Mouse (Mus musculus) erythroblast, embryonic 14.5 days (primary cell): Measurements from ENCODE around the gene Mgat5b. TPM values are rescaled to one million over a fixed set of nuclear protein-coding genes. Genes with fewer than 3 reads are reported as not detected.

Experiments
- H3K27me3 ChIP-seq: 2 replicates; pipeline ENCODE4 v1.6.1; 2012; ENCODE audit warnings: inconsistent platforms; ENCODE audit not compliant: control insufficient read depth
- H3K36me3 ChIP-seq: 2 replicates; pipeline ENCODE4 v1.6.1; 2012; ENCODE audit warnings: mild to moderate bottlenecking, inconsistent platforms; ENCODE audit not compliant: control insufficient read depth
- H3K4me1 ChIP-seq: 2 replicates; pipeline ENCODE4 v1.6.1; 2012; ENCODE audit warnings: inconsistent platforms; ENCODE audit not compliant: control insufficient read depth
- H3K4me3 ChIP-seq: replicated peaks from 2 replicates; pipeline ENCODE3; 2012; ENCODE audit warnings: moderate library complexity, mild to moderate bottlenecking, inconsistent platforms
- H3K9me3 ChIP-seq: 2 replicates; pipeline ENCODE4 v1.6.1; 2012; ENCODE audit warnings: low read length, inconsistent platforms, mixed read lengths; ENCODE audit not compliant: control insufficient read depth
- GATA1 ChIP-seq: IDR thresholded peaks from 2 replicates; pipeline ENCODE4 v1.6.1; 2012; ENCODE audit warnings: low read length, inconsistent platforms, mixed read lengths
- TAL1 ChIP-seq: IDR thresholded peaks from 3 replicates; pipeline ENCODE4 v1.6.1; 2012; ENCODE audit warnings: low read length, inconsistent platforms, mixed read lengths
- polyA plus RNA-seq: library from polyadenylated mRNA; stranded (reverse); fragments of >175 nt; gene quantifications from 2 replicates; pipeline ENCODE4 v1.2.3, GENCODE M21; 2012

The Mgat5b gene
- 0.02 TPM in 1 of 2 replicates, not detected in the other for polyA plus RNA-seq

- H3K4me3 ChIP-seq, result no peak within 1 kb of the TSS
- H3K4me1 ChIP-seq, result no peaks in the 10 kb centered on the region; the same call in 1 of the 2 replicates
- H3K36me3 ChIP-seq, result no peaks in the 10 kb centered on the region
- H3K9me3 ChIP-seq, result no peaks in the 10 kb centered on the region; the same call in 1 of the 2 replicates
- H3K27me3 ChIP-seq, result peaks cover 72% of the 10 kb centered on the region
- TF ChIP-seq GATA1 (no peak), TAL1 (no peak)
Observed at GRCm38 (mm10) chr11:116918323-116919185, at the start of gene Mgat5b. TSS of gene Mgat5b (plus strand) at chr11:116918863.

DNA sequence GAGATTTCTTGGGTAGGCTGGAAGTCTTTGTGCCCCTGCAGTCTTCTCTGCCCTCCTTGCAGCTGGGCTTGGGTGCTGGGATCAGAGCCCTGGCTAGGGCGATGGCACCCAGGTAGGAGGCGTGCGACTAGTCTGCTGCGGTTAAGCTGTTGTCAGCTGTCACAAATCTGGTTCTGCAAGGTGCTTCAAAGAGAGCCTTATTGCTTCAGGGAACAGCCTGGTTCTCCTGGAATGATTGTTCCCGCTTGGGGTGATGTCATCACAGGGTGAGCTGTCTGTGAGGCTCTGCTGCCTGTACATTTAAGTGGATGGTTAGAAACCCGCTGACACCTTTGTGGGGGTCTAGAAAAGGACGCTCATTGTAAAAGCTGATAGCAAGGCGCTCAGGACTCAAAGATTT, 49.4 kb upstream of the Mgat5b start:
- Histone ChIP-seq H3K4me1 (peaks cover 2% of the 10 kb centered on the region), H3K27me3 (no peaks in the 10 kb centered on the region), H3K9me3 (no peaks in the 10 kb centered on the region), H3K36me3 (peaks cover 34% of the 10 kb centered on the region), H3K4me3 (no peak overlapping the region)
- TF ChIP-seq GATA1, result no peak
- TF ChIP-seq TAL1, result no peak

- Histone ChIP-seq H3K36me3 (peaks cover 37% of the 10 kb centered on the region), H3K4me1 (no peaks in the 10 kb centered on the region), H3K4me3 (no peak overlapping the region)
Observed at GRCm38 (mm10) chr11:116869641-116870040, 49.0 kb upstream of the Mgat5b start.

DNA sequence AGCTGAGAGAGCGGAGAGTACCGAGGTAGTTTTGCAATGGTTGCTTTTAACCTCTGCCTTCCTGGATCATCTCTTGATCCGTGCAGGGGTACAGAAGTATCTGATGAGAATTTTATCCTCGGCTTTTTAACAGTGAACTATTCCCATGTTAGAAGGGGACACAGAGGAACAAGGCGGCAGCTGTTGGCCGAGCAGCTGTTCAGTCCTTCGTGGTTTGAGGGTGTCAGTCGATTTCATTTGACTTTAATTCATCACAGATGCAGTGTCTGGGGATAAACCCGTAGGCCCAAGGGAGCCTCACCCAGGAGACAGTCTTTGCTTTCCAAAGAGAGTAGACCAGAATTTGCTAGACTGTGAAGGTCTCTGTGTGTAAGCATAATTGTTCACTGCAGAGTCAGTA, 47.1 kb upstream of the Mgat5b start:
- H3K9me3 ChIP-seq, result no peaks in the 10 kb centered on the region
- H3K4me1 ChIP-seq, result no peaks in the 10 kb centered on the region
- H3K4me3 ChIP-seq, result no peak overlapping the region
- H3K36me3 ChIP-seq, result peaks cover 28% of the 10 kb centered on the region
- TF ChIP-seq TAL1, result no peak
- TF ChIP-seq GATA1, result no peak
- no peaks in the 10 kb centered on the region for H3K27me3 ChIP-seq

More at GRCm38 (mm10) chr11:116869641-116870040, 49.0 kb upstream of the Mgat5b start:
- H3K9me3 ChIP-seq, result no peaks in the 10 kb centered on the region
- TF ChIP-seq TAL1 (no peak), GATA1 (no peak)
- no peaks in the 10 kb centered on the region for H3K27me3 ChIP-seq

DNA sequence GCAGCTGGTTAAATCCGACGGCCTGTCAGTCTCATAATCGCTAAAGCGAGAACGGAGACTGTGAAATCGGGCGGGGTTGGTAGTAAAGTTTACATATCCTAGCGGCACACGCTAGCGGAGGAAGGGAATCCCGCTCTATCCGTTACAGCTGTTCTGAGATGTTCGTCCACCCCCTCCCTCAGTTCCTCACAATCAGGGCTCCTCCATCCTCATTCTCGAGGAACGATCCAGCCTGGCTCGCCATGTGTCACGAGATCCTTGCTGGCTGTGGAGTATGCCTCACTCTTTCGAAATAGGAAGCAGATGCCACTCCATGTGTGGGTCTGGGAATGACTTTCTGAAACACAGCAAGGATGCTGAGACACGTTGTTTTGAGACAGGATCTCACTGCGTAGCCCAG, 44.7 kb upstream of the Mgat5b start:
- Histone ChIP-seq H3K9me3 (no peaks in the 10 kb centered on the region), H3K36me3 (peaks cover 28% of the 10 kb centered on the region)
- no peak for TF ChIP-seq GATA1

GRCm38 (mm10) chr11:116878454-116878853, 40.2 kb upstream of the Mgat5b start:
- Histone ChIP-seq H3K4me3 (no peak overlapping the region), H3K27me3 (no peaks in the 10 kb centered on the region), H3K9me3 (no peaks in the 10 kb centered on the region), H3K36me3 (peaks cover 13% of the 10 kb centered on the region), H3K4me1 (no peaks in the 10 kb centered on the region)
- no peak for TF ChIP-seq GATA1
- no peak for TF ChIP-seq TAL1

More for the DNA sequence above, 44.7 kb upstream of the Mgat5b start:
- Histone ChIP-seq H3K4me1 (no peaks in the 10 kb centered on the region), H3K27me3 (no peaks in the 10 kb centered on the region), H3K4me3 (no peak overlapping the region)

GRCm38 (mm10) chr11:116880839-116881238, 37.8 kb upstream of the Mgat5b start:
- Histone ChIP-seq H3K9me3 (no peaks in the 10 kb centered on the region), H3K4me3 (no peak overlapping the region), H3K27me3 (peaks cover 3% of the 10 kb centered on the region), H3K36me3 (no peaks in the 10 kb centered on the region; the same call in 1 of the 2 replicates), H3K4me1 (no peaks in the 10 kb centered on the region)
- TF ChIP-seq GATA1 (no peak), TAL1 (no peak)

DNA sequence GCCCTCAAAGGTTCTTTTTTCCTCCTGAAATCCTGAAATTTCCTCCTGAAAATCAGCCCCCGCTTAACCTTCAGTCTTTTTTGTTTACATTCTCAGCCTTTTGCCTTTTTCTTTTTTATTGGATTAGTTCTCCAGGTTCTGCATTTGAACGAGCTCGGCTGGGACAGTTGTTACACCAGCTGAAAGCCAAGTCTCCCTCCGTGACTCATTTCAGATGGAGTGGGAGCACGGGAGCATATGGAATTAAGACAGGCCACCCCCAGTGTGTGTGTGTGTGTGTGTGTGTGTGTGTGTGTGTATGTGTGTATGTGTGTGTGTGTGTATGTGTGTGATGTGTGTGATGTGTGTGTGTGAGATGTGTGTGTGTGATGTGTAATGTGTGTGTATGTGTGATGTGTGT, 37.2 kb upstream of the Mgat5b start:
- Histone ChIP-seq H3K4me1 (no peaks in the 10 kb centered on the region), H3K4me3 (no peak overlapping the region), H3K27me3 (peaks cover 5% of the 10 kb centered on the region), H3K36me3 (no peaks in the 10 kb centered on the region), H3K9me3 (no peaks in the 10 kb centered on the region)
- no peak for TF ChIP-seq GATA1

DNA sequence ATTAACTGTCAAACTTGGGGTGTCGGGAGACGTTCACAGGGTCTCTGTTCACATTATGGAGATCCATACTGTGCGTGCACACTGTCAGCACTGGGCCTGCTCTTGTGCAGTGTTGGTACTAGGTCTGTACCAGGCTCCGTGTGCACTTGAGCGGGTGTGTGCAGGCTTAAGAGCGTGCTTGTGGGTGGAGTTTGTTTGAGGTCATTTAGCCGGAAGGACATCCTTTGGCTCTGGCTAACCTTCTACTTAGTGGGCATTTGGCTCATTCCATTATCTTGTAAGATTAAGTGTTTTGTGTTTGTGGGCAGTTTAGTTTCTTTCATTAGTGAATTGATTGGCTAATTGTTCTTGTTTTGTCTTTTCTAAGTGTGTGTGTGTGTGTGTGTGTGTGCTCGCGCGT, 36.2 kb upstream of the Mgat5b start:
- H3K4me1 ChIP-seq, result no peaks in the 10 kb centered on the region
- no peak overlapping the region for H3K4me3 ChIP-seq
- no peaks in the 10 kb centered on the region for H3K36me3 ChIP-seq
- H3K9me3 ChIP-seq, result no peaks in the 10 kb centered on the region
- no peak for TF ChIP-seq GATA1
- no peak for TF ChIP-seq TAL1
- peaks cover 13% of the 10 kb centered on the region for H3K27me3 ChIP-seq
